Mouse (Mus musculus): Measurements from ENCODE around the gene Utf1. TPM values are rescaled to one million over a fixed set of nuclear protein-coding genes. Genes with fewer than 3 reads are reported as not detected.

Gene Utf1
- polyA plus RNA-seq, 1 experiment from 2014 or later = not detected

Other genes with a start within 250 kb of the Utf1 start
- gene Adgra1, start 109.6 kb upstream of the Utf1 start, polyA plus RNA-seq (2018) = not detected in 3 replicates
- gene Kndc1, start 49.1 kb upstream of the Utf1 start, polyA plus RNA-seq (2018) = not detected in 3 replicates
- 0.23 to 0.38 TPM in 2 of 3 replicates, not detected in the other for gene 6430531B16Rik, start 35.0 kb downstream of the Utf1 start, polyA plus RNA-seq (2018)
- gene Adam8, start 48.8 kb downstream of the Utf1 start, polyA plus RNA-seq (2018) = 169 to 1,404 TPM (median 407 TPM) in 3 replicates
- 11.9 to 14.7 TPM (median 14.1 TPM) in 3 replicates for gene Zfp511, start 92.6 kb downstream of the Utf1 start, polyA plus RNA-seq (2018)
- gene Tubgcp2, start 92.9 kb downstream of the Utf1 start, polyA plus RNA-seq (2018) = 12.5 to 29.2 TPM (median 21.1 TPM) in 3 replicates
- not detected in 3 replicates for gene Msx3, start 105.3 kb downstream of the Utf1 start, polyA plus RNA-seq (2018)
- not detected in 3 replicates for gene Caly, start 138.8 kb downstream of the Utf1 start, polyA plus RNA-seq (2018)
- gene Prap1, start 149.6 kb downstream of the Utf1 start, polyA plus RNA-seq (2018) = not detected in 3 replicates
- 7.9 to 11.8 TPM (median 11.6 TPM) in 3 replicates for gene Fuom, start 158.7 kb downstream of the Utf1 start, polyA plus RNA-seq (2018)
- gene Paox, start 172.0 kb downstream of the Utf1 start, polyA plus RNA-seq (2018) = 20.7 to 41.5 TPM (median 38.8 TPM) in 3 replicates
- 47.2 to 96.9 TPM (median 73.4 TPM) in 3 replicates for gene Echs1, start 172.7 kb downstream of the Utf1 start, polyA plus RNA-seq (2018)
- gene Mtg1, start 193.8 kb downstream of the Utf1 start, polyA plus RNA-seq (2018) = 8.3 to 14.7 TPM (median 9.4 TPM) in 3 replicates
- not detected in 3 replicates for gene Sprn, start 211.1 kb downstream of the Utf1 start, polyA plus RNA-seq (2018)
- gene Olfr522, start 221.0 kb downstream of the Utf1 start, polyA plus RNA-seq (2018) = not detected in 3 replicates
- not detected in 3 replicates for gene Olfr523, start 229.4 kb downstream of the Utf1 start, polyA plus RNA-seq (2018)

Measured in macrophage (primary cell).